Mouse (Mus musculus) lung, adult 2 months (tissue): ENCODE measurements around the gene Rap1b. TPM values are rescaled to one million over a fixed set of nuclear protein-coding genes. Genes with fewer than 3 reads are reported as not detected.

ENCODE experiments used
- DNase-seq: peaks from one replicate; pipeline ENCODE4 v3.0.0; 2022
- H3K4me1 ChIP-seq: fragments of 200-500 bp; 2 replicates; pipeline ENCODE4 v1.6.1; 2011; ENCODE audit warnings: low read length; ENCODE audit not compliant: control insufficient read depth, insufficient read depth
- H3K4me3 ChIP-seq: fragments of 200-500 bp; replicated peaks from 2 replicates; pipeline ENCODE3; 2011; ENCODE audit warnings: low read depth, mild to moderate bottlenecking, control low read depth, low read length; ENCODE audit errors: extremely low read depth
- CTCF ChIP-seq: fragments of 200-500 bp; IDR thresholded peaks from 2 replicates; pipeline ENCODE4 v1.5.1; 2011; ENCODE audit warnings: mild to moderate bottlenecking, low read length, control low read depth; ENCODE audit not compliant: insufficient read depth
- POLR2A ChIP-seq: fragments of 200-500 bp; IDR thresholded peaks from 2 replicates; pipeline ENCODE4 v1.6.1; 2011; ENCODE audit warnings: low read depth, mild to moderate bottlenecking, control low read depth, low read length, borderline replicate concordance; ENCODE audit errors: extremely low read depth
- WGBS: fragments of 180-500 bp; shearing (Covaris S2); methylation state at CpG from one replicate; pipeline ENCODE4 v1.1.7; 2018; 5-methylcytosine and 5-hydroxymethylcytosine counted together
- polyA plus RNA-seq: library from polyadenylated mRNA; depleted of rRNA; stranded (reverse); fragments of >200 nt; gene quantifications from 2 replicates; pipeline ENCODE4 v1.2.3, GENCODE M21; 2012

Rap1b gene
- polyA plus RNA-seq, 1 experiment: 71.7 TPM

GRCm38 (mm10) chr10:117793436-117794030, 52.3 kb downstream of the Rap1b start:
- Histone ChIP-seq H3K4me1 (no peaks in the 10 kb centered on the region; the same call in 1 of the 2 replicates), H3K4me3 (no peak overlapping the region)
- no peak for TF ChIP-seq CTCF
- no peak for TF ChIP-seq POLR2A
- WGBS: 59% methylated on average over 11 of the region's 11 CpGs
- no peak for DNase-seq

- no peaks in the 10 kb centered on the region; the same call in 1 of the 2 replicates for H3K4me1 ChIP-seq
- TF ChIP-seq POLR2A: peak; percentile 80; the same call in 1 of the 2 replicates
- no peak for TF ChIP-seq CTCF
- H3K4me3 ChIP-seq: peak within 1 kb of the TSS; percentile 75
- peak; percentile 100 for DNase-seq
- under 1% methylated on average over 75 of the region's 75 CpGs for WGBS
Observed at GRCm38 (mm10) chr10:117792141-117793091, 53.4 kb downstream of the Rap1b start, which contains the start of gene Nup107. Nup107 (minus strand) TSS chr10:117792705.

GRCm38 (mm10) chr10:117791171-117791470, 54.7 kb downstream of the Rap1b start:
- Histone ChIP-seq H3K4me3 (no peak overlapping the region), H3K4me1 (no peaks in the 10 kb centered on the region; the same call in 1 of the 2 replicates)
- TF ChIP-seq CTCF (no peak), POLR2A (no peak)
- 76% methylated on average over 2 of the region's 2 CpGs for WGBS
- DNase-seq: no peak

DNA sequence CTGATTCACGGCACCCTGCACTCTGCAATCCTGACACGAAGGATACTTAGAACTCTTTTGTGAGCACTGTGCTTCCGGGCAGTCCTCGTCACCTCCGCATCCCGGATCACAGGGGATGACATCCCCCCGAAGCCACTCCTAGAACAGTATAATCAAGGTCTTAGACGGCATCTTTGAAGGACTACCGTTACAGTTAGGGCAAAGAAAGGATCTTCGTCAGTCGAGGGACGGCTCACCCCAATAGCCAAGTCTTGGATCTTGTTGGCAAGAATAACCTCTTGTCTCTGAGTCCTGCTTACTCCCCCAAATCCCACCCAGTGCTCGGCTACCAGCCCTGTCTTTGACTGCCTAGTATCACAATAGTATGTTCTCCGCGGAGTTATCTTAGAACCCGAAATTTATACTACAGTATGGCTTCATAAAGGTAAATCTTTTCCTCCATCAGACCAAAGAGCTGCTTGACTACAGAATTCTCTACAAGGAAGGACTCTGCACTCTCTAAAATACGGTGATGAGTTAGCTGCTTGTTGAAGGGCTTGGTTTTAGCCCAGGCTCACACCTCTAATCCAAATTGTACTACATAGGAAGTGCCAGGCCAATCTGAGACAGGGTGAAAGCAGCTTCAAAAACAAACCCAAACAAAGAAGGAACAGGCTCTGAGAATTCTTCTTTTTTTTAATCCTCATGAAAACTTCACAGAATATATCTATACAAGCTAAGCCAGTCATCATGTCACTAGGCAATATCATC, 55.2 kb downstream of the Rap1b start:
- WGBS: 91% methylated on average over 17 of the region's 17 CpGs
- TF ChIP-seq POLR2A (no peak), CTCF (no peak)
- no peak for DNase-seq
- Histone ChIP-seq H3K4me1 (no peaks in the 10 kb centered on the region; the same call in 1 of the 2 replicates), H3K4me3 (no peak overlapping the region)

DNA sequence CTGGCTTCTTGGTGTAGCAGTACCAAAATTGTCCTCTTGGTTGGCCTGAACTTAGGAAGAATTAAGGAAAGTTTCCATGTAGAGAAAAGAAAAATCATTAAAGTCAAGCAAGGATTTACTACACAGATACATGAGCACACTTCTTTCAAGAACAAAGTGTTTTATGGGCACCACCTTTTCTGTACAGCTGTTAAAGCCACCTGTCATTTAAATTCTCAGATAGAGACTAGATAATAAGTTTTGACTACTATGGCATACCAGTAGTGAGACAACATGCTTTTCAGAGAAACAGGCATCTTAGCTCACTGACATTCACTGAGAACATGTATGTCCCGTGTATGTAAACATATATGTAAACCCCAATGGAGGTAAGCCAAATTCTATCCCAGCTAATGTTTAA, 55.8 kb downstream of the Rap1b start:
- Histone ChIP-seq H3K4me1 (no peaks in the 10 kb centered on the region; the same call in 1 of the 2 replicates), H3K4me3 (no peak overlapping the region)
- no peak for TF ChIP-seq POLR2A
- TF ChIP-seq CTCF: no peak
- DNase-seq: no peak
- 90% methylated on average over 1 of the region's 1 CpGs for WGBS

- WGBS: 97% methylated on average over 7 of the region's 7 CpGs
- DNase-seq: no peak
Observed at GRCm38 (mm10) chr10:117784646-117785045, 61.2 kb downstream of the Rap1b start.

DNA sequence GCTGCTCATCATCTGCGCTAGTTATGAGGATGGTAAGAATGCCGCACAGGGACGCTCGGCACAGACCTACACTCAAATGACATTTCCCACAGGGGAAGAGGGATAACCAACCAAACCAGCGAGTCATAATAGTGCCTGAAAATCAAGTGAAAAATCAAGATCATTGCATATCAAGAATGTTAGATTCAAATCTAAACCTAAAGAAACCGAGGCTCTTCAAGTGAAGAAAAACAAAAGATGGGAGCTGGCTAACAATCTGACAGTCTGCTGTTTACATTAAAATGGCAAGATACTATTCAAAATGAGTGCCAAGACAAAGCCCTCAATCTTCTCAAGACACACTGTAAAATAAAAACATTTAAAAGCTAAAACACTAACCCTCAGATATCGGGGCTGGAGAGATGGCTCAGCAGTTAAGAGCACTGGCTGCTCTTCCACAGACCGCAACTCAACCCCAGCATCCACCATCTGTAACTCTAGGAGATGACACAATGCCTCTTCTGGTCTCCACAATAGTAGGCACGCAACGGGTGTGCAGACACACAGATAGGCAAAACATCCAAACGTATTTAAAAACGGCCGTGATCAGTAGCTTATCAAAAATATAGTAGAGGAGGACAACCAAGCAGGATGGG, 61.9 kb downstream of the Rap1b start:
- Histone ChIP-seq H3K4me1 (no peaks in the 10 kb centered on the region), H3K4me3 (no peak overlapping the region)
- WGBS: 94% methylated on average over 13 of the region's 13 CpGs
- TF ChIP-seq POLR2A: no peak
- TF ChIP-seq CTCF: no peak
- DNase-seq: no peak

More at GRCm38 (mm10) chr10:117784646-117785045, 61.2 kb downstream of the Rap1b start:
- Histone ChIP-seq H3K4me3 (no peak overlapping the region), H3K4me1 (no peaks in the 10 kb centered on the region)
- no peak for TF ChIP-seq POLR2A

DNA sequence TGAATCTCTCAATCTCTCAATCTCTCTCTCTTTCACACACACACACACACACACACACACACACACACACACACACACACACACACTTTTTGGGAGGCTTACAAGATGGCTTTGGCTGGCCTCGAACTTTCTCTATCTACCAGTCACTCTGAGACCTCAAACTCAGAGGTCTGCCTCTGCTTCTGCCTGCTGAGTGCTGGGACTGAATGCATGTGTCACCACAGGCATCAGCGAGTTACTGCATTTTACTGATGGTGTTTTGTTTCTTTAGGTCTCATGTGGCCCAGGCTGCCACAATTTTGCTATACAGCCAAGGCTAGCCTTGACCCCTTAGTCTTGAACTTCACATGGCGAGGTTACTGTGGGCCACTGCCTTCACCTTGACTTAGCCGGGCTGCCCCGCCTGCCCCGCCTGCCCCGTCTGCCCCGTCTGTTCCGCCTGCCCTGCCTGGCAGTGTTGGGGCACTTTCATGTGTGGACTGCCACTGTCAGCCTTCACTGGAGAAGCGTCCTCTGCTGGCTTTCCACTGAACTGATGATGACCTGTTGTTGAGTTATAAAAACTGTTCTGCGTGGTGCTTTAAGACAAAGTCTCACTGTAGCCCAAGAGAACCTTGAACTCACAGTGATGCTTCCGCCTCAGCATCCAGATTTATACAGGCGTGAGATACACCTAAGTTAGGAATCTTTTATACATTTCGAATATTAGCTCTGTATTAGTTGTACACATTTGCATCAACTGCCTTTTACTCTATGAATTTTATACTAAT, 63.2 kb downstream of the Rap1b start:
- 89% methylated on average over 14 of the region's 14 CpGs for WGBS
- DNase-seq: no peak
- TF ChIP-seq CTCF (no peak), POLR2A (no peak)
- Histone ChIP-seq H3K4me3 (no peak overlapping the region), H3K4me1 (no peaks in the 10 kb centered on the region)

DNA sequence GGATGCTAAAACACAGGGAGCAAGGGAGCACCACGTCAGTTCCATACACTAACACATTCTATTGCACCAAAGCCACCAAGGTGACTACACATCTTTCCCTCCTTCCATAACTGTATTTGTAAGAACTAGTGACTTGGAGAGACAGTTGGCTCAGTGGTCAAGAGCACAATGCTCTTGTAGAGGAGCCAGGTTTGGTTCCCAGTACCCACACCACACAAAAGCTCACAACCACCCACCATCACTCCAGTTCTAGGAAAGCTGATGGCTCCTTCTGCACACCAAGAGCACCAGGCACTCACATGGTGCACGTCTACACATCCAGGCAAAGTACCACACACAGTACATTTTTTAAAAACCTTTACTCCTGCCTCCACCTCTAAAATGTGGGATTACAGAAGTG, 63.8 kb downstream of the Rap1b start:
- TF ChIP-seq CTCF: no peak
- no peak for TF ChIP-seq POLR2A
- H3K4me1 ChIP-seq: no peaks in the 10 kb centered on the region
- 86% methylated on average over 2 of the region's 2 CpGs for WGBS
- no peak for DNase-seq
- H3K4me3 ChIP-seq: no peak overlapping the region
